In the genomic region with DNA sequence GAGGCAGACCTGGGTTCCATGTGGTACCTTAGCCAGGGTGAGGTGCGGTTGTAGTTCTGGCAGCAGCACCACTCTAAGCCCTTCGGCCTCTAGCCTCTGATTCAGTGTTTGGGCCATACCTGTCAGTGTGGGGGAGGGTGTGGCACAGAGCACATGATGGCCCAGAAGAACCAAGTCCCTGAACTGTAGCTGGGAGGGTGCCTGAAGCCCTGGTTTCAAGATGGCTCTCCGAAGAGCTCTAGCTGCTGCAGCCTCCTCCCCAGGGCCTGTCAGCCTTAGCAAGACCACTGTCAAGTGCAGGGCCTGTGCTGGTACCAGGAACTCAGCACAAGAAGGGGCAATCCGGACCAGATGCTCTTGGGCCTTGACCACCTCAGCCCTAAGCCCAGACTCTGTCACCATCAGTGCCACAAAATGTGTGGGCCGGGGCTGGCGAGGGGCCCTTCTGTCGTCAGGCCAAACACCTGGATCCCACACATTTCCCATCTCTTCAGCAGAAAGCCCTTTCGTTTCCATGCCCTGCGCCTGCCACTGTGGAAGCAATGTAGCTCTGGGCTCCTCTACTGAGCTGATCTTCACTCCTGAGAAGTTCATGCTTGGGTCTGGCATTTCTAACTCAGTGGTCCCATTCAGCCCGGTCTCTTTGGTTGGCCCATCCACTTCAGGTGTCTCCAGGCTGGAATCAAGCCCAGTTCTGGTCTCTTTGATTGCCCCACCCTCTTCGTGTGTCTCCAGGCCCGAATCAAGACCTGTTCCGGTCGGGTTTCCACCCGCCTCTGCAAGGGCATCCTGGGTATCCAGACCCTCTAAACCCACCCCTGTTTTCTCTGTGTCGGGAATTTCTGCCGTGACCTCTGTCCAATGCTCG, we compare ENCODE assay signal across 8 mouse cellular contexts. TPM values are rescaled to one million over a fixed set of nuclear protein-coding genes. Genes with fewer than 3 reads are reported as not detected.
A peak's percentile ranks its signal among the peaks of the same experiment; 100 is the strongest.
DNase-seq lines count a peak whose midpoint lies in the region; ATAC-seq and TF ChIP-seq lines count a peak whose summit lies in the region.

No protein-coding gene starts in this region.

- peak overlapping the region; percentile 92 for H3K4me3 ChIP-seq in gastrocnemius, adult 2 months
- H3K4me3 ChIP-seq in spleen, adult 2 months (ENCODE audit: extremely low read depth, insufficient read depth, insufficient read length): peak overlapping the region; percentile 91
- peak overlapping the region; percentile 74 for H3K4me3 ChIP-seq in forebrain, postnatal 0 days (ENCODE audit: low read depth, low read length)
- peak overlapping the region; percentile 82 for H3K4me3 ChIP-seq in liver, postnatal 0 days (ENCODE audit: low read depth, low read length)

- H3K9me3 ChIP-seq in forebrain, postnatal 0 days (ENCODE audit: low read length): no peaks in the 10 kb centered on the region
- H3K9me3 ChIP-seq in liver, postnatal 0 days (ENCODE audit: low read length): no peaks in the 10 kb centered on the region

- whole genome bisulfite sequencing in spleen, adult 2 months: 33% methylated on average over 18 of the region's 18 CpGs
- 23% methylated on average over 18 of the region's 18 CpGs for WGBS in forebrain, postnatal 0 days
- WGBS in liver, postnatal 0 days (ENCODE audit: insufficient replicate concordance): 32% methylated on average over 18 of the region's 18 CpGs

- no peak for TF ChIP-seq EP300 in liver, postnatal 0 days (IDR thresholded peaks at IDR 0.05; ENCODE audit: low read depth)

- peaks cover 31% of the 10 kb centered on the region for H3K36me3 ChIP-seq in spleen, adult 2 months (ENCODE audit: control insufficient read depth, insufficient read depth, low read length)
- H3K36me3 ChIP-seq in forebrain, postnatal 0 days (ENCODE audit: insufficient read depth): peaks cover 46% of the 10 kb centered on the region
- peaks cover 43% of the 10 kb centered on the region for H3K36me3 ChIP-seq in liver, postnatal 0 days (replicated peaks; ENCODE audit: insufficient read depth, low read length)

- H3K9ac ChIP-seq in forebrain, postnatal 0 days: peak overlapping the region; percentile 83
- H3K9ac ChIP-seq in liver, postnatal 0 days (replicated peaks): peak overlapping the region; percentile 86

- intact Hi-C loops in gastrocnemius, adult 2 months (cut with DNase I): loop anchor here (5.0 to 10.0 kb wide), 2 partner anchors 344 to 504 kb away; partner anchors contain the start of gene Cnot3

- peaks cover 10% of the 10 kb centered on the region for H3K4me1 ChIP-seq in spleen, adult 2 months (ENCODE audit: control insufficient read depth, insufficient read depth, insufficient read length)
- H3K4me1 ChIP-seq in forebrain, postnatal 0 days (ENCODE audit: insufficient read depth): no peaks in the 10 kb centered on the region
- peaks cover 26% of the 10 kb centered on the region for H3K4me1 ChIP-seq in liver, postnatal 0 days (ENCODE audit: insufficient read depth)

- peak; percentile 32 for ATAC-seq in forebrain, postnatal 0 days
- peak; percentile 6; the same call in 1 of the 2 replicates for ATAC-seq in liver, postnatal 0 days

- peak overlapping the region; percentile 100 for H3K27ac ChIP-seq in gastrocnemius, adult 2 months
- peak overlapping the region; percentile 100 for H3K27ac ChIP-seq in spleen, adult 2 months (ENCODE audit: insufficient read depth, low read length)
- H3K27ac ChIP-seq in forebrain, postnatal 0 days (ENCODE audit: low read depth, low read length): peak overlapping the region; percentile 91
- peak overlapping the region; percentile 97 for H3K27ac ChIP-seq in liver, postnatal 0 days (ENCODE audit: low read depth)

- no peak for TF ChIP-seq POLR2A in spleen, adult 2 months (IDR thresholded peaks at IDR 0.05; ENCODE audit: low read depth, low read length)

- no peaks in the 10 kb centered on the region for H3K27me3 ChIP-seq in spleen, adult 2 months (ENCODE audit: control insufficient read depth, insufficient read depth, low read length)
- H3K27me3 ChIP-seq in forebrain, postnatal 0 days (ENCODE audit: insufficient read depth, low read length): peaks cover 9% of the 10 kb centered on the region
- H3K27me3 ChIP-seq in liver, postnatal 0 days (ENCODE audit: insufficient read depth, low read length): 0 out of 2 replicates have a peak, but pooled peaks cover 3% of the 10 kb centered on the region

- no peak for DNase-seq in gastrocnemius, adult 2 months
- no peak for DNase-seq in gastrocnemius, postnatal 25 days
- peak in 1 of 2 experiments; percentile 17 for DNase-seq in spleen, adult 2 months (ENCODE audit: low read depth in 1 of 2, low spot score in 2 of 2)
- no peak for DNase-seq in spleen, adult 12 weeks (ENCODE audit: low spot score)
- DNase-seq in forebrain, postnatal 0 days: no peak
- peak; percentile 30 for DNase-seq in liver, postnatal 0 days
- DNase-seq in testis, postnatal 10 days (ENCODE audit: low spot score): peak; percentile 55
- DNase-seq in adrenal gland, postnatal 4 days (ENCODE audit: low spot score in 2 of 2): no peak

- H3K4me2 ChIP-seq in forebrain, postnatal 0 days (ENCODE audit: low read depth): peak overlapping the region; percentile 96
- H3K4me2 ChIP-seq in liver, postnatal 0 days (ENCODE audit: low read depth, low read length): peak overlapping the region; percentile 98

- TF ChIP-seq CTCF in gastrocnemius, adult 2 months (IDR thresholded peaks at IDR 0.05): no peak
- no peak for TF ChIP-seq CTCF in spleen, adult 2 months (IDR thresholded peaks at IDR 0.05; ENCODE audit: extremely low read depth, insufficient read depth, insufficient read length, insufficient replicate concordance)
- TF ChIP-seq CTCF in forebrain, postnatal 0 days (IDR thresholded peaks at IDR 0.05; ENCODE audit: low read depth): no peak
- no peak for TF ChIP-seq CTCF in liver, postnatal 0 days (IDR thresholded peaks at IDR 0.05; ENCODE audit: low read depth)

RNA-seq across cellular contexts. Expression of gene Leng9, which starts 1.6 kb away (rescaled TPM):
- total RNA-seq in gastrocnemius, adult 2 months (2021): 1 to 10 TPM; 2.1 to 2.2 TPM
- total RNA-seq in gastrocnemius, postnatal 25 days (2021): 1 to 10 TPM; 2.2 to 2.3 TPM
- 9.9 and 13.7 TPM in 2 replicates for polyA plus RNA-seq in spleen, adult 2 months (2012; rRNA removed)
- total RNA-seq in forebrain, postnatal 0 days (2014; rRNA removed): 5.1 and 5.5 TPM in 2 replicates
- polyA plus RNA-seq in forebrain, postnatal 0 days (2015; fragmentation: Nextera tagmentation; extraction: Ambion mirVana): 4.4 and 4.8 TPM in 2 replicates
- polyA plus RNA-seq in liver, postnatal 0 days (2015; fragmentation: Nextera tagmentation; extraction: Ambion mirVana): 2.8 TPM in 2 replicates
- 1 to 10 TPM; 8.2 to 9.3 TPM for total RNA-seq in adrenal gland, postnatal 4 days (2021)

RNA-seq across cellular contexts. Expression of gene Leng8, which starts 11.7 kb away (rescaled TPM):
- total RNA-seq in gastrocnemius, adult 2 months (2021): 10 to 100 TPM; 44.5 to 45.4 TPM
- 10 to 100 TPM; 32.2 to 34.8 TPM for total RNA-seq in gastrocnemius, postnatal 25 days (2021)
- 420 and 586 TPM in 2 replicates for polyA plus RNA-seq in spleen, adult 2 months (2012; rRNA removed)
- 124 and 174 TPM in 2 replicates for total RNA-seq in forebrain, postnatal 0 days (2014; rRNA removed)
- 20.5 and 35.8 TPM in 2 replicates for polyA plus RNA-seq in forebrain, postnatal 0 days (2015; fragmentation: Nextera tagmentation; extraction: Ambion mirVana)
- polyA plus RNA-seq in liver, postnatal 0 days (2015; fragmentation: Nextera tagmentation; extraction: Ambion mirVana): 9.1 and 9.7 TPM in 2 replicates
- 100 to 1,000 TPM; 209 to 212 TPM for total RNA-seq in adrenal gland, postnatal 4 days (2021)

RNA-seq across cellular contexts. Expression of gene Cdc42ep5, which starts 16.1 kb away (rescaled TPM):
- total RNA-seq in gastrocnemius, adult 2 months (2021): 1 to 10 TPM; 1.4 to 2.0 TPM
- 1 to 10 TPM; 1.7 to 4.0 TPM for total RNA-seq in gastrocnemius, postnatal 25 days (2021)
- 13.2 and 19.2 TPM in 2 replicates for polyA plus RNA-seq in spleen, adult 2 months (2012; rRNA removed)
- 3.5 and 4.0 TPM in 2 replicates for total RNA-seq in forebrain, postnatal 0 days (2014; rRNA removed)
- polyA plus RNA-seq in forebrain, postnatal 0 days (2015; fragmentation: Nextera tagmentation; extraction: Ambion mirVana): 6.7 and 6.9 TPM in 2 replicates
- polyA plus RNA-seq in liver, postnatal 0 days (2015; fragmentation: Nextera tagmentation; extraction: Ambion mirVana): 8.2 and 12.1 TPM in 2 replicates
- total RNA-seq in adrenal gland, postnatal 4 days (2021): 10 to 100 TPM; 51.6 to 53.5 TPM

RNA-seq across cellular contexts. Expression of gene Ttyh1, which starts 29.4 kb away (rescaled TPM):
- total RNA-seq in gastrocnemius, adult 2 months (2021): 1 to 10 TPM; 1.8 to 4.7 TPM
- 1 to 10 TPM; 1.2 to 3.0 TPM for total RNA-seq in gastrocnemius, postnatal 25 days (2021)
- 5.2 TPM in 2 replicates for polyA plus RNA-seq in spleen, adult 2 months (2012; rRNA removed)
- 180 and 204 TPM in 2 replicates for total RNA-seq in forebrain, postnatal 0 days (2014; rRNA removed)
- 90.0 and 160 TPM in 2 replicates for polyA plus RNA-seq in forebrain, postnatal 0 days (2015; fragmentation: Nextera tagmentation; extraction: Ambion mirVana)
- 1.9 and 3.2 TPM in 2 replicates for polyA plus RNA-seq in liver, postnatal 0 days (2015; fragmentation: Nextera tagmentation; extraction: Ambion mirVana)
- 10 to 100 TPM; 13.7 to 19.0 TPM for total RNA-seq in adrenal gland, postnatal 4 days (2021)

Comparison
In these comparisons a context has a peak if more than half of its experiments do, and no peak if none do; other contexts are left out.
1. DNase-seq: peak in liver, postnatal 0 days (single experiment) and testis, postnatal 10 days (single experiment); none in gastrocnemius, adult 2 months (single experiment), gastrocnemius, postnatal 25 days (single experiment), spleen, adult 12 weeks (single experiment), forebrain, postnatal 0 days (single experiment) and adrenal gland, postnatal 4 days (0 of 2).
2. RNA of gene Cdc42ep5, which starts 16.1 kb away (total RNA-seq): 51.6 to 53.5 TPM in adrenal gland, postnatal 4 days; 3.5 to 4.0 TPM in forebrain, postnatal 0 days, 1.7 to 4.0 TPM in gastrocnemius, postnatal 25 days and 1.4 to 2.0 TPM in gastrocnemius, adult 2 months; every median in the first group is over 10 times any median in the second.
3. Peak in every context shown above with its lines, with median percentiles within 50 percentile points of each other: H3K27ac ChIP-seq and H3K4me3 ChIP-seq.